Mouse (Mus musculus) heart, embryonic 11.5 days (tissue): Measurements from ENCODE around the gene Spr. TPM values are rescaled to one million over a fixed set of nuclear protein-coding genes. Genes with fewer than 3 reads are reported as not detected.
"Not testable (repeated sequence)": the region's sequence is repeated elsewhere in the genome, so short reads cannot be mapped to it uniquely, and the experiment has no call there.

Experiments
- ATAC-seq: fragments of 200-750 bp; cut with Nextera tagmentation; replicated peaks from 2 replicates; pipeline ENCODE4 v1.8.0; 2017; ENCODE audit warnings: moderate library complexity; ENCODE audit not compliant: insufficient number of reproducible peaks, low FRiP score, low TSS enrichment
- H3K27ac ChIP-seq: fragments of 300-500 bp; sonication (generic); 2 replicates; pipeline ENCODE4 v1.5.1; 2014; ENCODE audit warnings: mild to moderate bottlenecking, low read depth, low read length
- H3K27me3 ChIP-seq: fragments of 300-500 bp; sonication (generic); 2 replicates; pipeline ENCODE4 v1.6.1; 2014; ENCODE audit warnings: mild to moderate bottlenecking, low read length, mixed read lengths; ENCODE audit not compliant: control insufficient read depth, insufficient read depth
- H3K36me3 ChIP-seq: fragments of 300-500 bp; sonication (generic); 2 replicates; pipeline ENCODE4 v1.6.1; 2014; ENCODE audit warnings: mild to moderate bottlenecking, low read length, moderate library complexity, mixed read lengths; ENCODE audit not compliant: control insufficient read depth, insufficient read depth
- H3K4me1 ChIP-seq: fragments of 300-500 bp; sonication (generic); 2 replicates; pipeline ENCODE4 v1.6.1; 2014; ENCODE audit warnings: low read length; ENCODE audit not compliant: control insufficient read depth, insufficient read depth
- H3K4me2 ChIP-seq: fragments of 300-500 bp; sonication (generic); 2 replicates; pipeline ENCODE4 v1.6.1; 2014; ENCODE audit warnings: mild to moderate bottlenecking, moderate library complexity
- H3K4me3 ChIP-seq: fragments of 300-500 bp; sonication (generic); 2 replicates; pipeline ENCODE4 v1.5.1; 2014; ENCODE audit warnings: low read depth, low read length
- H3K9ac ChIP-seq: fragments of 300-500 bp; sonication (generic); 2 replicates; pipeline ENCODE4 v1.6.1; 2014; ENCODE audit warnings: mild to moderate bottlenecking, low read depth, low read length, moderate library complexity
- H3K9me3 ChIP-seq: fragments of 300-500 bp; sonication (generic); replicated peaks from 2 replicates; pipeline ENCODE4 v1.6.1; 2016; ENCODE audit warnings: low read length; ENCODE audit not compliant: control insufficient read depth
- WGBS: fragments of 180-500 bp; shearing (Covaris S2); extraction: QIAGEN DNeasy Blood & Tissue Kit; methylation state at CpG from one replicate; pipeline ENCODE4 v1.1.7; 2014; ENCODE audit not compliant: insufficient replicate concordance; 5-methylcytosine and 5-hydroxymethylcytosine counted together
- polyA plus RNA-seq: library from polyadenylated mRNA; unstranded; fragments of >200 nt; fragmentation: Nextera tagmentation; extraction: Ambion mirVana; gene quantifications from 2 replicates; pipeline ENCODE4 v1.2.1, GENCODE M21; 2014

Gene Spr
- polyA plus RNA-seq, 1 experiment from 2014 or later = 82.7 TPM

- not testable (repeated sequence) for H3K36me3 ChIP-seq, H3K9me3 ChIP-seq, H3K4me2 ChIP-seq, H3K9ac ChIP-seq, ATAC-seq, H3K4me1 ChIP-seq, H3K27ac ChIP-seq, H3K4me3 ChIP-seq, H3K27me3 ChIP-seq
- WGBS = 8% methylated on average over 6 of the region's 7 CpGs
These were observed 3.4 kb upstream of the Spr start for GRCm38 (mm10) chr6:85141013-85141412.

DNA sequence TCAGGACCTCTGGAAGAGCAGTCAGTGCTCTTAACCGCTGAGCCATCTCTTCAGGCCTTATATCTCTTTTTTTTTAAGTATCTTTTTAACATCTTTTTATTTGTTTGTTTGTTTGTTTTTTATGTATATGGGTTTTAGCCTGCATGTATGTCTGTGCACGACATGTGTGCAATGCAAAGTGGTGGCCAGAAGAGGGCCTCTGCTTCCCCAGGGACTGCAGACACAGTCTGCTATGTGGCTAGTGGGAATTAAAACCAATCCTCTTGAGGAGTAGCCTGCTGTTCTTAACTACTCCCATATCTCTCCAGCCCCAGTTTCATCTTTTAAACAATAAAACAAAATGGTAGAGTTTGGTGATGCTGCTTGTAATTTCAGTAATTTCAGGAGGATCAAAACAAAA is 2.0 kb upstream of the Spr start:
- no peak for ATAC-seq
- H3K9ac ChIP-seq = no peak overlapping the region
- 91% methylated on average over 2 of the region's 2 CpGs for WGBS

DNA sequence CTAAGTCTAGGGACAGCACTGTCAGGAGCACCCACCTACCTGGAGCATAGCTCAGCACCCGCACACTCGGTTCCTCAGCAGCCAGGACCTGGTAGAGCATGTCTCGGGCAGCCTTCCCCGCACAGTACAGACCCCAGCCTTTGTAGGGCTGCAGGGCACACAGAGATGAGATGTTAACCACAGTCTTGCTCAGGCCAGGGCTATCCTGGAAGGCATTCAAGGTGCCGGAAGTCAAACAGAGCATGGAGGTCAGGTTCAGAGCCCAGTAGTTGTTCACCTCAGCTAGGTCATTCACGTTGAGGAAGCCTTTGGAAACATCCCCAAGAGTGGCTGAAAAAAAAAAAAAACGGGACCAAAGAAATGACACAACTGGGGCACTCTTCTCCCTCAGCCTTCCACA is 782 bp downstream of the Spr start:
- H3K4me1 ChIP-seq, H3K9ac ChIP-seq, H3K27ac ChIP-seq, H3K36me3 ChIP-seq, ATAC-seq, H3K9me3 ChIP-seq, H3K27me3 ChIP-seq: not testable (repeated sequence)
- Histone ChIP-seq H3K4me3 (peak overlapping the region; percentile 77), H3K4me2 (peak overlapping the region; percentile 65)
- 72% methylated on average over 7 of the region's 7 CpGs for WGBS

More for the DNA sequence above, 2.0 kb upstream of the Spr start:
- 0 out of 2 replicates have a peak, but pooled peaks cover 3% of the 10 kb centered on the region for H3K4me1 ChIP-seq
- peaks cover 3% of the 10 kb centered on the region for H3K36me3 ChIP-seq
- H3K4me3 ChIP-seq = no peak overlapping the region
- no peak overlapping the region for H3K4me2 ChIP-seq
- H3K9me3 ChIP-seq = no peaks in the 10 kb centered on the region
- no peaks in the 10 kb centered on the region for H3K27me3 ChIP-seq
- H3K27ac ChIP-seq = no peak overlapping the region

- WGBS = 25% methylated on average over 3 of the region's 3 CpGs
- H3K27me3 ChIP-seq, H3K36me3 ChIP-seq, ATAC-seq, H3K9me3 ChIP-seq, H3K4me2 ChIP-seq, H3K9ac ChIP-seq, H3K27ac ChIP-seq, H3K4me1 ChIP-seq, H3K4me3 ChIP-seq: not testable (repeated sequence)
These were observed 4.8 kb downstream of the Spr start for GRCm38 (mm10) chr6:85132794-85133193.

DNA sequence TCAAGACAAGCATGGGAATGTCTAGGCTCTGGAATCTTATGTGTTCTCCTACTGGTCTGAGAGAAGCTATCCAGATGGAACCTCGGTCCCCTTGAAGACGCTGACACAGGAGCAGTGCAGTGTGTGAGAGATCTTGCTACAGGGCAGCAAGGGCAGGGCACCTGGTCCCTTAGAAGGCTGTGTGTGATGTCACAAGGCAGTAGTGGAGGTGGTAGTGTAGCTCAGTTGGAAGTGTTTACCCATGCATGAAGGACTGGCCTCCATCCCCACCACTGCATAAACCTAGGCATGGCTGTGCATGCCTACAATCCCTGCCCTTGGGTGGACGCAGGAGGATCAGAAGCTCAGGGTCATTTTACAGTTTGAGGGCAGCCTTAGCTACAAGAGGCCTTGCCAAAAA is 5.3 kb downstream of the Spr start:
- not testable (repeated sequence) for H3K27ac ChIP-seq, H3K27me3 ChIP-seq, H3K9ac ChIP-seq, H3K36me3 ChIP-seq, ATAC-seq, H3K4me3 ChIP-seq, H3K4me1 ChIP-seq, H3K4me2 ChIP-seq, H3K9me3 ChIP-seq
- 80% methylated on average over 3 of the region's 3 CpGs for WGBS

DNA sequence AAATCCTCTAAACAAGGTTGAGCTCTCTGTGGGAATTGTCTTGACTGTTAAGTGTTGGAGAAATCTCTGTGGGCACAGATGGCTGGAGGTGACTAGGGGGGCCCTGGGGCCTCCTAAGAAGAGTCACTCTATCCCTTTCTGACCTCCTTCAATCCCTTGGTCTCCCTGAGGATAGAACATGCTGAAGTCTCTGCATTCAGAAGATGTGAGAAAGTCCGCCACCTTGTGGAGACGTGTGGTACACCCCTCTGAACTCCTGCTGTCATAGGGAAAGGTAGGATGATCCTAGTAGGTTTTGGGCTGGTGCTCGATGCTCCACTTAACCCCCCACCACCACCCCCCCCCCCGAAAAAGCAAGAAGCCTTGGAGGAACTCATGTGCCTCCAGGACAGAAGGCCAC is 5.9 kb downstream of the Spr start:
- Histone ChIP-seq H3K27ac (no peak overlapping the region), H3K36me3 (peaks cover 6% of the 10 kb centered on the region), H3K4me1 (0 out of 2 replicates have a peak, but pooled peaks cover under 1% of the 10 kb centered on the region), H3K9me3 (no peaks in the 10 kb centered on the region), H3K4me3 (no peak overlapping the region), H3K9ac (no peak overlapping the region), H3K27me3 (peaks cover 11% of the 10 kb centered on the region), H3K4me2 (no peak overlapping the region)
- WGBS = 5% methylated on average over 4 of the region's 4 CpGs
- ATAC-seq = no peak

DNA sequence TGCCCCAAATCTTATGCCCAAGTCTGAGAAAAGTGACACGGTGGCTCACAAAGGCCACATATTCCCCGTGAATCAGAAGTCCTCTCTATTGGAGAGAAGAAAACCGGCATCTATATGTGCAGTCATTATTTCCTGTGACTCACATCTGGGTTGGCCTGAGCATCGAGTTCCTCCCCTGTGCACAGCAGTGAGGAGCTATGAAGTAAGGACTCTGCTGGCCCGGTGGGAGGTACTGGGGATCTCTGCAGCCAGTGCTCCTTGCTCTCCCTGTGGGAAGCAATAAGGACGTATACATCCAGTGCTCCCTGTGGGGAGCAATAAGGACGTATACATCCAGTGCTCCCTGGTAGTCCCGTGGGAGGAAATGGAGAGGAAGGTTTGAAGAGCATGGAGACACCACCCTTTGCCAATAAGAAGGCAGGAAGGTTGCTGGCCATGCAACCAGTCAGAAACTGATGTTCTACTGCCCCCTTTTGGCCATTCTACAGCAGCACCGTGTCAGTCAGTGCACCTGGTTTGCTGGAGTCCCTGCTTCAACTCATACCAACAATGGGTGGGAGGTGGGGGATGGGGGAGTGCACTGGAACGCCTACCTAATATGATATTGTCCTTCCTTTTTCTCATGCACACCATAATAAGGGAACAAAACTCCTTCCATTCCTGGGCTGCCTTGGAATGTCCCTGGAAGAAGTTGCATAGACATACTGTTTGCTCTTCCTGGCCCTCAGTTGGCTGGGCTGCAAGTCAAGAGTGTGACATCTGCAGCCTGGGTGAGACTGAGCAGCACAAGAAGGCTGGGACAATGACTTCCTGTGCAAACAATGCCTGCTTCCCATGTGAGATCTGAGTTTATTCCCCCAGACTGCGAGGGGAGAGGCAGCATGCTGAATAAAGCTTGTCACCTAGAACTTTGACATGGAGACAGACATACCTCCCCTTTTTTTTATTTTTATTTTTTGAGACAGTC is 19.7 kb downstream of the Spr start:
- H3K4me3 ChIP-seq, H3K36me3 ChIP-seq, H3K4me2 ChIP-seq, H3K9ac ChIP-seq, H3K4me1 ChIP-seq, H3K27me3 ChIP-seq, H3K9me3 ChIP-seq, ATAC-seq, H3K27ac ChIP-seq: not testable (repeated sequence)
- WGBS = 30% methylated on average over 8 of the region's 11 CpGs

- Histone ChIP-seq H3K27me3 (no peaks in the 10 kb centered on the region), H3K9me3 (no peaks in the 10 kb centered on the region), H3K9ac (no peak overlapping the region), H3K4me1 (peaks cover 2% of the 10 kb centered on the region; the same call in 1 of the 2 replicates), H3K27ac (no peak overlapping the region), H3K4me3 (no peak overlapping the region), H3K4me2 (no peak overlapping the region), H3K36me3 (no peaks in the 10 kb centered on the region)
- 80% methylated on average over 10 of the region's 10 CpGs for WGBS
- ATAC-seq = no peak
These were observed 32.4 kb downstream of the Spr start for GRCm38 (mm10) chr6:85105033-85105615.
